Mouse (Mus musculus): ENCODE results near the gene Ankrd55. TPM values are rescaled to one million over a fixed set of nuclear protein-coding genes. Genes with fewer than 3 reads are reported as not detected.
A peak's percentile ranks its signal among the peaks of the same experiment; 100 is the strongest.
"Not testable (repeated sequence)": the region's sequence is repeated elsewhere in the genome, so short reads cannot be mapped to it uniquely, and the experiment has no call there.

Gene Ankrd55
- polyA plus RNA-seq, 1 experiment from 2014 or later = 0.14 TPM

- no peak for ATAC-seq (replicated peaks; ENCODE audit: insufficient number of reproducible peaks, low FRiP score, low TSS enrichment)
- Histone ChIP-seq H3K9ac (ENCODE audit: low read depth, low read length) (no peak overlapping the region), H3K36me3 (ENCODE audit: control insufficient read depth, insufficient read depth, low read length) (no peaks in the 10 kb centered on the region), H3K27me3 (ENCODE audit: control insufficient read depth, insufficient read depth, low read length) (no peaks in the 10 kb centered on the region), H3K4me3 (ENCODE audit: low read depth, low read length) (no peak overlapping the region), H3K4me2 (no peak overlapping the region), H3K4me1 (ENCODE audit: control insufficient read depth, insufficient read depth, low read length) (peaks cover 19% of the 10 kb centered on the region), H3K27ac (ENCODE audit: low read depth, low read length) (no peak overlapping the region), H3K9me3 (replicated peaks; ENCODE audit: control insufficient read depth, low read length) (no peaks in the 10 kb centered on the region)
- 57% methylated on average over 2 of the region's 2 CpGs for WGBS (ENCODE audit: insufficient replicate concordance)
These were observed 129.7 kb downstream of the Ankrd55 start for GRCm38 (mm10) chr13:112417861-112418423.

GRCm38 (mm10) chr13:112418595-112418994, 130.3 kb downstream of the Ankrd55 start:
- 81% methylated on average over 4 of the region's 4 CpGs for WGBS (ENCODE audit: insufficient replicate concordance)
- no peak overlapping the region for H3K4me2 ChIP-seq
- H3K4me3 ChIP-seq (ENCODE audit: low read depth, low read length) = no peak overlapping the region
- peaks cover 19% of the 10 kb centered on the region for H3K4me1 ChIP-seq (ENCODE audit: control insufficient read depth, insufficient read depth, low read length)
- ATAC-seq (replicated peaks; ENCODE audit: insufficient number of reproducible peaks, low FRiP score, low TSS enrichment) = no peak
- no peaks in the 10 kb centered on the region for H3K36me3 ChIP-seq (ENCODE audit: control insufficient read depth, insufficient read depth, low read length)
- H3K9me3 ChIP-seq (replicated peaks; ENCODE audit: control insufficient read depth, low read length) = no peaks in the 10 kb centered on the region
- H3K27ac ChIP-seq (ENCODE audit: low read depth, low read length) = no peak overlapping the region
- H3K27me3 ChIP-seq (ENCODE audit: control insufficient read depth, insufficient read depth, low read length) = no peaks in the 10 kb centered on the region
- no peak overlapping the region for H3K9ac ChIP-seq (ENCODE audit: low read depth, low read length)

GRCm38 (mm10) chr13:112424212-112424611, 136.0 kb downstream of the Ankrd55 start:
- Histone ChIP-seq H3K27me3 (ENCODE audit: control insufficient read depth, insufficient read depth, low read length) (no peaks in the 10 kb centered on the region), H3K9me3 (replicated peaks; ENCODE audit: control insufficient read depth, low read length) (no peaks in the 10 kb centered on the region), H3K36me3 (ENCODE audit: control insufficient read depth, insufficient read depth, low read length) (no peaks in the 10 kb centered on the region), H3K4me3 (ENCODE audit: low read depth, low read length) (no peak overlapping the region), H3K4me2 (no peak overlapping the region), H3K27ac (ENCODE audit: low read depth, low read length) (peak overlapping the region; percentile 91), H3K9ac (ENCODE audit: low read depth, low read length) (no peak overlapping the region), H3K4me1 (ENCODE audit: control insufficient read depth, insufficient read depth, low read length) (peaks cover 29% of the 10 kb centered on the region)
- no peak for ATAC-seq (replicated peaks; ENCODE audit: insufficient number of reproducible peaks, low FRiP score, low TSS enrichment)
- WGBS (ENCODE audit: insufficient replicate concordance) = 72% methylated on average over 2 of the region's 2 CpGs

- peak overlapping the region; percentile 20; the same call in 1 of the 2 replicates for H3K4me2 ChIP-seq
- H3K27ac ChIP-seq (ENCODE audit: low read depth, low read length) = peak overlapping the region; percentile 91
- no peaks in the 10 kb centered on the region for H3K36me3 ChIP-seq (ENCODE audit: control insufficient read depth, insufficient read depth, low read length)
- 40% methylated on average over 7 of the region's 7 CpGs for WGBS (ENCODE audit: insufficient replicate concordance)
- no peak overlapping the region for H3K9ac ChIP-seq (ENCODE audit: low read depth, low read length)
- no peaks in the 10 kb centered on the region for H3K27me3 ChIP-seq (ENCODE audit: control insufficient read depth, insufficient read depth, low read length)
- H3K4me3 ChIP-seq (ENCODE audit: low read depth, low read length) = no peak overlapping the region
- no peaks in the 10 kb centered on the region for H3K9me3 ChIP-seq (replicated peaks; ENCODE audit: control insufficient read depth, low read length)
- H3K4me1 ChIP-seq (ENCODE audit: control insufficient read depth, insufficient read depth, low read length) = peaks cover 29% of the 10 kb centered on the region
- ATAC-seq (replicated peaks; ENCODE audit: insufficient number of reproducible peaks, low FRiP score, low TSS enrichment) = no peak
These were observed 136.4 kb downstream of the Ankrd55 start for GRCm38 (mm10) chr13:112424635-112425034.

GRCm38 (mm10) chr13:112425181-112425654, 137.0 kb downstream of the Ankrd55 start:
- H3K4me1 ChIP-seq (ENCODE audit: control insufficient read depth, insufficient read depth, low read length) = peaks cover 29% of the 10 kb centered on the region
- no peaks in the 10 kb centered on the region for H3K27me3 ChIP-seq (ENCODE audit: control insufficient read depth, insufficient read depth, low read length)
- peak overlapping the region; percentile 40 for H3K4me2 ChIP-seq
- no peaks in the 10 kb centered on the region for H3K9me3 ChIP-seq (replicated peaks; ENCODE audit: control insufficient read depth, low read length)
- no peaks in the 10 kb centered on the region for H3K36me3 ChIP-seq (ENCODE audit: control insufficient read depth, insufficient read depth, low read length)
- H3K9ac ChIP-seq (ENCODE audit: low read depth, low read length) = peak overlapping the region; percentile 54
- peak; percentile 59 for ATAC-seq (replicated peaks; ENCODE audit: insufficient number of reproducible peaks, low FRiP score, low TSS enrichment)
- peak overlapping the region; percentile 91 for H3K27ac ChIP-seq (ENCODE audit: low read depth, low read length)
- WGBS (ENCODE audit: insufficient replicate concordance) = 20% methylated on average over 8 of the region's 8 CpGs
- H3K4me3 ChIP-seq (ENCODE audit: low read depth, low read length) = no peak overlapping the region

GRCm38 (mm10) chr13:112426265-112427135, 138.2 kb downstream of the Ankrd55 start:
- Histone ChIP-seq H3K4me3 (ENCODE audit: low read depth, low read length) (no peak overlapping the region), H3K9ac (ENCODE audit: low read depth, low read length) (no peak overlapping the region), H3K27me3 (ENCODE audit: control insufficient read depth, insufficient read depth, low read length) (no peaks in the 10 kb centered on the region), H3K36me3 (ENCODE audit: control insufficient read depth, insufficient read depth, low read length) (no peaks in the 10 kb centered on the region), H3K9me3 (replicated peaks; ENCODE audit: control insufficient read depth, low read length) (no peaks in the 10 kb centered on the region), H3K4me1 (ENCODE audit: control insufficient read depth, insufficient read depth, low read length) (peaks cover 29% of the 10 kb centered on the region), H3K4me2 (no peak overlapping the region; the same call in 1 of the 2 replicates), H3K27ac (ENCODE audit: low read depth, low read length) (peak overlapping the region; percentile 91)
- WGBS (ENCODE audit: insufficient replicate concordance) = 33% methylated on average over 13 of the region's 13 CpGs
- ATAC-seq (replicated peaks; ENCODE audit: insufficient number of reproducible peaks, low FRiP score, low TSS enrichment) = no peak

- not testable (repeated sequence) for H3K27me3 ChIP-seq (ENCODE audit: control insufficient read depth, insufficient read depth, low read length); H3K9ac ChIP-seq (ENCODE audit: low read depth, low read length); H3K4me3 ChIP-seq (ENCODE audit: low read depth, low read length); H3K27ac ChIP-seq (ENCODE audit: low read depth, low read length); H3K9me3 ChIP-seq (replicated peaks; ENCODE audit: control insufficient read depth, low read length); H3K36me3 ChIP-seq (ENCODE audit: control insufficient read depth, insufficient read depth, low read length); H3K4me2 ChIP-seq; ATAC-seq (replicated peaks; ENCODE audit: insufficient number of reproducible peaks, low FRiP score, low TSS enrichment)
- peaks cover 28% of the 10 kb centered on the region for H3K4me1 ChIP-seq (ENCODE audit: control insufficient read depth, insufficient read depth, low read length)
- 74% methylated on average over 4 of the region's 4 CpGs for WGBS (ENCODE audit: insufficient replicate concordance)
These were observed 138.9 kb downstream of the Ankrd55 start for GRCm38 (mm10) chr13:112427136-112427470.

- Histone ChIP-seq H3K27me3 (ENCODE audit: control insufficient read depth, insufficient read depth, low read length) (no peaks in the 10 kb centered on the region), H3K4me1 (ENCODE audit: control insufficient read depth, insufficient read depth, low read length) (peaks cover 26% of the 10 kb centered on the region), H3K36me3 (ENCODE audit: control insufficient read depth, insufficient read depth, low read length) (no peaks in the 10 kb centered on the region), H3K27ac (ENCODE audit: low read depth, low read length) (no peak overlapping the region), H3K9ac (ENCODE audit: low read depth, low read length) (no peak overlapping the region), H3K4me3 (ENCODE audit: low read depth, low read length) (no peak overlapping the region), H3K9me3 (replicated peaks; ENCODE audit: control insufficient read depth, low read length) (no peaks in the 10 kb centered on the region), H3K4me2 (no peak overlapping the region)
- 85% methylated on average over 12 of the region's 15 CpGs for WGBS (ENCODE audit: insufficient replicate concordance)
- no peak for ATAC-seq (replicated peaks; ENCODE audit: insufficient number of reproducible peaks, low FRiP score, low TSS enrichment)
These were observed 139.3 kb downstream of the Ankrd55 start for GRCm38 (mm10) chr13:112427521-112427920.
